Mouse (Mus musculus) stomach, embryonic 16.5 days (tissue): ENCODE results near the gene Acoxl. TPM values are rescaled to one million over a fixed set of nuclear protein-coding genes. Genes with fewer than 3 reads are reported as not detected.

Experiments
- ATAC-seq: fragments of 200-750 bp; cut with Nextera tagmentation; 2 replicates; pipeline ENCODE4 v1.8.0; 2017; ENCODE audit warnings: moderate number of reproducible peaks, moderate TSS enrichment; ENCODE audit not compliant: insufficient read depth, low FRiP score
- H3K27ac ChIP-seq: fragments of 300-500 bp; sonication (generic); 2 replicates; pipeline ENCODE4 v1.5.1; 2014; ENCODE audit warnings: low read length
- H3K27me3 ChIP-seq: fragments of 300-500 bp; sonication (generic); 2 replicates; pipeline ENCODE4 v1.6.1; 2014; ENCODE audit warnings: low read length, control low read depth, mixed read lengths; ENCODE audit not compliant: control insufficient read depth, insufficient read depth
- H3K36me3 ChIP-seq: fragments of 300-500 bp; sonication (generic); 2 replicates; pipeline ENCODE4 v1.6.1; 2014; ENCODE audit warnings: low read length; ENCODE audit not compliant: control insufficient read depth, insufficient read depth
- H3K4me1 ChIP-seq: fragments of 300-500 bp; sonication (generic); 2 replicates; pipeline ENCODE4 v1.6.1; 2014; ENCODE audit warnings: low read length, control low read depth, mixed read lengths; ENCODE audit not compliant: control insufficient read depth, insufficient read depth
- H3K4me2 ChIP-seq: fragments of 300-500 bp; sonication (generic); 2 replicates; pipeline ENCODE4 v1.6.1; 2014; ENCODE audit warnings: low read depth, low read length, mixed read lengths
- H3K4me3 ChIP-seq: fragments of 300-500 bp; sonication (generic); replicated peaks from 2 replicates; pipeline ENCODE4 v1.5.1; 2014; ENCODE audit warnings: mild to moderate bottlenecking, low read length
- H3K9ac ChIP-seq: fragments of 300-500 bp; sonication (generic); 2 replicates; pipeline ENCODE4 v1.6.1; 2014; ENCODE audit warnings: low read length
- H3K9me3 ChIP-seq: fragments of 300-500 bp; sonication (generic); replicated peaks from 2 replicates; pipeline ENCODE4 v1.6.1; 2016; ENCODE audit warnings: low read length, control low read depth; ENCODE audit not compliant: control insufficient read depth
- WGBS: fragments of 180-500 bp; shearing (Covaris S2); extraction: QIAGEN DNeasy Blood & Tissue Kit; methylation state at CpG from one replicate; pipeline ENCODE4 v1.1.7; 2014; 5-methylcytosine and 5-hydroxymethylcytosine counted together
- polyA plus RNA-seq: library from polyadenylated mRNA; unstranded; fragments of >200 nt; fragmentation: Nextera tagmentation; extraction: Ambion mirVana; gene quantifications from 2 replicates; pipeline ENCODE4 v1.2.1, GENCODE M21; 2015

Acoxl gene
- polyA plus RNA-seq, 1 experiment from 2014 or later = 0.04 TPM

DNA sequence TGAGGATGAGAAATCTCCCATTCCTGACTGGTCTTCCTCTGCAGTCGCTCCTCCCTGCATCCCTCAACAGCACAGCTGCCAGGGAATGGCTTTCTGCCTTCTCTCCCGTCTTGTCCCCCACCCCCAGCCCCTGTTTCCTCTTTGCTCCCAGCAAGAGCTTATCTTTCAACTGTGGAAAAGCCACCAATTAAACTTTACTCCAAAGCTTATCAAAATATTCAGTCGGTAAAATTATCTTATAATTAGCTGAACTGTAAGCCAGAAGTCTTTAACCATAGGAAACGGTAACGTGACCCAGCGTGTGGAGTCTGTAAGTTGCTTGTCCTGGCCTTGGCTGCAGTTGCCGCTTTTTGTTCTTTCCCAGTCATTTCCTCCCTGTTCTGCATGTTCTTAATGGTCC lies 70.2 kb downstream of the Acoxl start:
- Histone ChIP-seq H3K27me3 (no peaks in the 10 kb centered on the region), H3K36me3 (no peaks in the 10 kb centered on the region), H3K9ac (no peak overlapping the region), H3K4me1 (peaks cover 15% of the 10 kb centered on the region), H3K27ac (no peak overlapping the region), H3K9me3 (no peaks in the 10 kb centered on the region), H3K4me3 (no peak overlapping the region), H3K4me2 (no peak overlapping the region)
- no peak for ATAC-seq
- WGBS = 34% methylated on average over 7 of the region's 7 CpGs

DNA sequence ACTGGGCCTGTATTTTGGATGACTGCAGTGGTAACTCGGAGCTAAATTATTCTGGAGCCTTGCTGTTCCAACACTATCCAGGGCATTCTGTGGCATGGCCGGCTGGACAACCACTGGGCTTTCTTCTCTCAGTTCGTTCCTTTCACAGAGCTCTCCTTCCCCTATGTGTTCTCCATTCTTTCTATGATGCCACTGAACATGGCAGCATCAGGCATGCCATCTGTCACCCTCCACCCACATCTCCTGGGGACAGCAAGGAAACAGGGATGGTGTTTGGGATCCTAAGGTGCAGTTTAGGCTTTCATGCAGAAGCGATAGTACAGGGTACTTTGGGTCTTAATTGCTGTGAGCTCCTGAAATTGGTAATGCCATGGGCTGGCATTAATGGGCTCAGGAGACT lies 71.1 kb downstream of the Acoxl start:
- Histone ChIP-seq H3K9me3 (no peaks in the 10 kb centered on the region), H3K4me3 (no peak overlapping the region), H3K27me3 (no peaks in the 10 kb centered on the region), H3K36me3 (no peaks in the 10 kb centered on the region), H3K27ac (no peak overlapping the region), H3K9ac (no peak overlapping the region), H3K4me1 (peaks cover 15% of the 10 kb centered on the region), H3K4me2 (no peak overlapping the region)
- ATAC-seq = no peak
- 88% methylated on average over 4 of the region's 4 CpGs for WGBS

DNA sequence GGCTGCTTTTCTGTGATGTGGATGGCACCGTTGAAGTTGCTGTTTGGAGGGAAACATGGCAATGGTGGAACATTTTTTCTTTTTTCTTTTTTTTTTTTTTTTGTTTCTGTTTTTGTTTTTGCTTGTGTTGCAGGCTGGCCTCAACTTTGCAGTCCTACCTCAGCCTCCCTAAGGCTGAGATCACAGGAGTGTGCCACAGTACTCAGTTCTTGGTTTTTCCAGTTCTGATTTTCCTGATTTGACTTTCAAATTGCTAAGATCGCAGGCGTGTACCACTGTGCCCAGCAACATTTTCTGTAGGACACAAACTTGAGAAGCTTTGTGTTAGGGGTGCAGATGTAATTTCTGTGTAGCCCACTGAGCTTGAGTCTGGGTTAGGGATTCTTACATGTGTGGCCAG lies 72.9 kb downstream of the Acoxl start:
- Histone ChIP-seq H3K27me3 (no peaks in the 10 kb centered on the region), H3K36me3 (no peaks in the 10 kb centered on the region), H3K4me2 (no peak overlapping the region), H3K9me3 (no peaks in the 10 kb centered on the region), H3K4me1 (peaks cover 15% of the 10 kb centered on the region), H3K4me3 (no peak overlapping the region), H3K27ac (no peak overlapping the region), H3K9ac (no peak overlapping the region)
- WGBS = 83% methylated on average over 3 of the region's 3 CpGs
- ATAC-seq = no peak

DNA sequence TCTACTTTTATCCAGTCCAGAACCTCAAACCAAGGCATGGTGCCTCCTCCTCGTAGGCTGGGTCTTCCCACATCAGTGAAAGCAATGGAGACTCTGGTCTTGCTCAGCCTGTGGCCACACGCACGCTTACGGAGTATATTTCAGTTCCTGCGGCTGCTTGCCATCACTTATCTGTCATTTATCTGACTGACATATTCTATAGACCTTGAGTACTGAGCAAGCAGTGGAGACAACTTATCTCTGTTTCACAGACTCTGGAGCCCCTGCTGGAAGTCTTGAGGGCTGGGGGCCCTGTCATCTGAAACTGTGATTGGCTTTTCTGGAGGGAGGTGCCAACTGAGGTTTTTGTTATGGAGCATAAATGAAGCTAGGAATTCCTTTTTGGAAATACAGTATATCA lies 75.4 kb downstream of the Acoxl start:
- Histone ChIP-seq H3K9me3 (no peaks in the 10 kb centered on the region), H3K9ac (no peak overlapping the region), H3K4me2 (no peak overlapping the region), H3K27ac (no peak overlapping the region), H3K36me3 (no peaks in the 10 kb centered on the region), H3K4me1 (no peaks in the 10 kb centered on the region), H3K27me3 (no peaks in the 10 kb centered on the region), H3K4me3 (no peak overlapping the region)
- WGBS = 56% methylated on average over 5 of the region's 5 CpGs
- no peak for ATAC-seq

DNA sequence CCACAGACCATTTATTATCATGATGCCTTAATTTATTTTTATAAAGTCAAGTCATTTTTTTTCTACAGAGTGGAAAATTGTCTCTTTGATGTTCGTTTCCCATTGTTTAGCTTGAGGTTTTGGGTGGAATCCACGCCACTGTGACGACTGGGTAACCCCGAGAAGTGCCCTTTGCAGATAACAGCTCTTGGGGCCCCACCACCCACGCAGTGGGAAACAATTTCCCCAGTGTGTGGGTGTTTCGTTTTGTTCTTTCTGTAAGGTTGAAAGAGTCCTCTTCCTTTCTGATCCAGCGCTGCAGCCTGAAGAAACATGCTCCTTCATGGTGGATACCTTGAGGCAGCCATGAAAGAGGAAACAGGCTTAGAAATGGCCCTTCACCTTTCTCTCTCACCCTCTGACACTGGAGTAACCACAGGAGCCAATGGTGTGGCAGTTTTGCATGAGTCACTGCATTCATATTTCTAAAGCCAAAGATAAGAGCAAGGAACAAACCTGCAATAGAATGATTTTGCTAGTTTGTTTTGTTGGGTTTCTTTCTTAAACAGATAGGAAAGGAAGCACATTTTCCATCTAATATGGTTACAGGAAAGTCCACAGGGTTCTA lies 78.2 kb downstream of the Acoxl start:
- no peak for ATAC-seq
- 56% methylated on average over 7 of the region's 7 CpGs for WGBS
- Histone ChIP-seq H3K9ac (no peak overlapping the region), H3K36me3 (no peaks in the 10 kb centered on the region), H3K27me3 (no peaks in the 10 kb centered on the region), H3K4me3 (no peak overlapping the region), H3K4me1 (no peaks in the 10 kb centered on the region; the same call in 1 of the 2 replicates), H3K9me3 (no peaks in the 10 kb centered on the region), H3K27ac (no peak overlapping the region), H3K4me2 (no peak overlapping the region)

DNA sequence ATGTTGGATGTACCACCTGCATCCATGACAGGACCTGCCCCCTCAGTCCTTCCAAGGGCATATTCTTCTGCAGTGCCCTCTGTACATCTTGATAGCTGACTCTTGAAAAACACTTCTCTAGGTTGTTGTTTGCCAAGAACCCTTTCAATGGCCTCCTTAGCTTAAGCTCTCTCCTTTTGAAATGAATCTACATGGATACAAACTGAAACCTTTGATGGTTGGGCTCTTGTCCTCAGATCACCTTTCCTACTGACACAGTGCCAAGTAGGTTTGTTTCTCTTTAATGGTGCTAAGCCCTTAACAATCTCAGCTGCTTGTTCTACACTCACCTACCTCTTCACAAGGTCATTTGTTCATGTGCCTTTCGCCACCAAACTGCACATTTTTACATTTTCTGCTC lies 81.1 kb downstream of the Acoxl start:
- no peak overlapping the region for H3K4me3 ChIP-seq
- no peak overlapping the region for H3K4me2 ChIP-seq
- H3K27ac ChIP-seq = no peak overlapping the region
- no peaks in the 10 kb centered on the region for H3K36me3 ChIP-seq
- WGBS = 93% methylated on average over 1 of the region's 1 CpGs
- H3K27me3 ChIP-seq = no peaks in the 10 kb centered on the region
- H3K4me1 ChIP-seq = peaks cover 6% of the 10 kb centered on the region; the same call in 1 of the 2 replicates
- ATAC-seq = no peak
- no peak overlapping the region for H3K9ac ChIP-seq
- H3K9me3 ChIP-seq = no peaks in the 10 kb centered on the region

DNA sequence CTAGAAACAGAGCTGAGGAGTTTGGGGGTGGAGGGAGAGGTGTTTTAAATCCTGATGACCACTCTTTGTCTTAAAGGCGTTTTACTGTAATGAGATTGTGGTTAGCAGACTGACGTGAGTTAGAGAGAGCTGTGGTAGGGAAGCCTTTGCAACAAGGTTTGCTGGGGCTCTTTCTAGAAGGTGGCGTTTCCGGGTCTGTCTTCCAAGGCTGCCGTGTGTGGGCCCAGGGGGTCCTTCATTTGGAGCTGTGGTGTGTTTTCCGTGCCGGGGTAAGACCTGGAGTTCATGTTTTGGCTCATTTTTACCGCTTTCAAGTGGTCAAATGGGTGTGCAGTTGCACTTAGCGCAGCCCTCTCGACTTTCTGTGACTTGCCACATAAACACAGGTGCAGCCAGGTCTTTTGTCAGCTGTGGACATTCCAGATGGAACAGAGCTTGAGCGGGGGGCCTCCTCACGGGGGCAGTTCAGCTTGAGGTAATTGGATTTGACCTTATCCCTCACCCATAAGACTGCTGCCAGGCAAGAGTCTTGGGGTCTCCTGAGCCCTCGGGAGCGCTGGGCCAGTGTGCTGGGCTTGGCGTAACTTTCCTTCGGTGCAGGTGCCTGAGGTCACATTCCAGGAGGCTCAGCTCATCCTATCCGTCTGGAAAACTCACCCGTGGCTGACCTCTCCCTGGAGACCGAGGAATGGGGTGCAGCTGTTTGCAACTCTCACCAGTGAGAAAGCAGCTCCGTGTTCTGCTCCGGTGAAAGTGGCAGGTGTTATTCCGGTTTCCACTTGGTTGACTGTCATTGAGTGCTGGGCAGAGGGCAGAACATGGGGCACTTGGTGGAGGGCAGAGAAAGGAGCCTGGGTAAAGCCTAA lies 83.6 kb downstream of the Acoxl start:
- H3K27me3 ChIP-seq = no peaks in the 10 kb centered on the region
- H3K36me3 ChIP-seq = no peaks in the 10 kb centered on the region
- no peak overlapping the region for H3K27ac ChIP-seq
- H3K9me3 ChIP-seq = no peaks in the 10 kb centered on the region
- no peak overlapping the region for H3K4me2 ChIP-seq
- no peak overlapping the region for H3K9ac ChIP-seq
- 0 out of 2 replicates have a peak, but pooled peaks have one; percentile 17 for ATAC-seq
- H3K4me3 ChIP-seq = no peak overlapping the region
- H3K4me1 ChIP-seq = peaks cover 13% of the 10 kb centered on the region
- 24% methylated on average over 22 of the region's 22 CpGs for WGBS

DNA sequence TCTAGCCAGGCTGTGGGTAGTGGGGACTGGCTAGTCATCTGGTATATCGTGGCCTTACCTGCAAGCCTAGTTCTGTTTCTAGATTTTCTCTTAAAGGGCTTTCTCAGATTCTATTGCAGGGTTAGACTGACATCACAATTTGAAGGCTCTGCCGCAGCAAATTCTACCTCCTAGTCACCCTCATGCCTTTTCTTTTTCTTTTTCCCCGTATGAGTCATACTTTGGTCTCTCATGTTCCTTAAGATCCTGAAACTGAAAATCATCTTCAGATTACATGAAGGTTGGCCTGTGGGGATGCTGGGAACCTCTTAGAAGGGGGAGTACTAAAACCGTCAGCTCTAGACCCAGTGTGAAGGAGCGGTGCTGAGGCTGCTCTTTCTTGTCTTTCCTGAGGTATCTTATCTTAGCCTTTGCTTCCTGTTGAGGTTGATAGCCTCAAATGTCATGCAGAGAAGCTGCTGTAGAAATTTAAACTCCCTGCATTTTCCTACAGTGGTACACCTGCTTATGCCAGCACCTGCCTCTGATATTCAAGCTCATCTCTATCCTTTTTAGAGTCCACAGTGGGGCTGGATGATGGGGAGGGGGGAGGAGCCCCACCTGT lies 84.5 kb downstream of the Acoxl start:
- Histone ChIP-seq H3K9ac (no peak overlapping the region), H3K27ac (no peak overlapping the region), H3K36me3 (no peaks in the 10 kb centered on the region), H3K4me1 (peaks cover 16% of the 10 kb centered on the region), H3K9me3 (no peaks in the 10 kb centered on the region), H3K4me3 (no peak overlapping the region), H3K27me3 (no peaks in the 10 kb centered on the region), H3K4me2 (no peak overlapping the region)
- no peak for ATAC-seq
- WGBS = 70% methylated on average over 5 of the region's 5 CpGs

DNA sequence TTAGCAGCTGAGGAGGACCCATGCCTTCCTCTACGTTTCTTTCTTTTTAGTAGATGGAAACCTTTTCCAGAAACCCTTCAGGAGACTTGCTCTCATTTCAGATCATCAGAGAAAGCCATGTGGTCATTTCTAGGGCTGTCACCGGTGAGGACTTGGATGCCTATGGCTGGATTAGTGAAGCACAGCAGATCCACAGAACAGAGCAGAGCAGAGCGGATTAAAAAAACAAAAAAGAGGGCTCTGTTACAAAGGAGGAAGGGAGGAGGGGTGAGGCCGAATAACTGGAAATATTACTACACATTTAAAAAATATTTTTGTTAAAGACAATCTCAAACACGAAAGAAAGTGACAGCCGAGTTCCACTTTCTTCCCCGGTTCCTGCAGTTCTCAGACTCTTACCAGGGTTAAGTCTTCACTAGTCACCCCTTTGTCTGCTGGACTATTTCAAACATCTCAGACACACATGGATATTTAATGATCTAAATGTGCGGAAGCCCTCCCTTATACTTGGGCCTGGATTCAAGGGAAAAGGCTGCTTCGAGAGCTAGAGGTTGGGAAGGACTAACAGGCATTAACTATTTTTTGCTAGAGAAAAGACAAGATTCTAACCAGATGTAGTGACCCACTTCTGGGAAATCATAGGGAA lies 88.1 kb downstream of the Acoxl start:
- no peaks in the 10 kb centered on the region for H3K9me3 ChIP-seq
- ATAC-seq = no peak
- peaks cover 16% of the 10 kb centered on the region for H3K4me1 ChIP-seq
- H3K4me2 ChIP-seq = no peak overlapping the region
- no peaks in the 10 kb centered on the region for H3K36me3 ChIP-seq
- no peak overlapping the region for H3K4me3 ChIP-seq
- no peak overlapping the region for H3K27ac ChIP-seq
- 56% methylated on average over 9 of the region's 9 CpGs for WGBS
- no peak overlapping the region for H3K9ac ChIP-seq
- no peaks in the 10 kb centered on the region for H3K27me3 ChIP-seq
